Mouse (Mus musculus) liver, embryonic 14.5 days (tissue): Measurements from ENCODE around the gene Aagab. TPM values are rescaled to one million over a fixed set of nuclear protein-coding genes. Genes with fewer than 3 reads are reported as not detected.

ENCODE experiments used
- ATAC-seq: fragments of 200-750 bp; cut with Nextera tagmentation; 2 replicates; pipeline ENCODE4 v1.8.0; 2017; ENCODE audit warnings: moderate number of reproducible peaks, mild to moderate bottlenecking, moderate library complexity; ENCODE audit not compliant: insufficient read depth
- DNase-seq, 3 experiments: peaks; one replicate each; pipeline ENCODE4 v3.0.0-alpha.2; 2012 to 2013; ENCODE audit warnings: low read depth in 3 of 3, low spot score in 3 of 3
- H3K27ac ChIP-seq: fragments of 300-500 bp; sonication (generic); 2 replicates; pipeline ENCODE4 v1.5.1; 2014; ENCODE audit warnings: moderate library complexity, mild to moderate bottlenecking, control low read depth, inconsistent platforms
- H3K27me3 ChIP-seq: fragments of 300-500 bp; sonication (generic); 2 replicates; pipeline ENCODE4 v1.6.1; 2014; ENCODE audit warnings: mild to moderate bottlenecking, low read length, moderate library complexity; ENCODE audit not compliant: control insufficient read depth, insufficient read depth
- H3K36me3 ChIP-seq: fragments of 300-500 bp; sonication (generic); replicated peaks from 2 replicates; pipeline ENCODE4 v1.6.1; 2014; ENCODE audit warnings: low read depth; ENCODE audit not compliant: control insufficient read depth, insufficient read depth
- H3K4me1 ChIP-seq, 2 experiments: fragments of 200-500 bp in 1 of 2; fragments of 300-500 bp in 1 of 2; sonication (generic) in 1 of 2; replicated peaks; 2 replicates each; pipeline ENCODE4 v1.6.1; 2012 to 2014; ENCODE audit warnings: antibody characterized with exemption in 1 of 2, inconsistent platforms in 1 of 2, low read length in 1 of 2; ENCODE audit not compliant: control insufficient read depth in 2 of 2, insufficient read depth in 2 of 2
- H3K4me2 ChIP-seq: fragments of 300-500 bp; sonication (generic); 2 replicates; pipeline ENCODE4 v1.6.1; 2014; ENCODE audit warnings: low read depth, mild to moderate bottlenecking, control low read depth, moderate library complexity
- H3K4me3 ChIP-seq, 2 experiments: fragments of 200-500 bp in 1 of 2; fragments of 300-500 bp in 1 of 2; sonication (generic) in 1 of 2; 2 replicates each; pipeline ENCODE4 v1.5.1; 2012 to 2014; ENCODE audit warnings: low read depth in 2 of 2, low read length in 2 of 2, mild to moderate bottlenecking in 2 of 2, control low read depth in 1 of 2, inconsistent platforms in 1 of 2, moderate library complexity in 1 of 2; ENCODE audit not compliant: insufficient read depth in 1 of 2
- H3K9ac ChIP-seq: fragments of 300-500 bp; sonication (generic); replicated peaks from 2 replicates; pipeline ENCODE4 v1.6.1; 2014; ENCODE audit warnings: mild to moderate bottlenecking, control low read depth, moderate library complexity
- H3K9me3 ChIP-seq: fragments of 300-500 bp; sonication (generic); 2 replicates; pipeline ENCODE4 v1.6.1; 2016; ENCODE audit warnings: low read length, mixed read lengths; ENCODE audit not compliant: control insufficient read depth
- CTCF ChIP-seq: IDR thresholded peaks from 2 replicates; pipeline ENCODE4 v1.5.1; 2016; ENCODE audit warnings: antibody characterized with exemption, low read depth, control low read depth
- EP300 ChIP-seq: IDR thresholded peaks from 2 replicates; pipeline ENCODE4 v1.6.1; 2016; ENCODE audit warnings: antibody characterized with exemption, low read depth
- WGBS: fragments of 180-500 bp; shearing (Covaris S2); extraction: QIAGEN DNeasy Blood & Tissue Kit; methylation state at CpG from one replicate; pipeline ENCODE4 v1.1.7; 2014; ENCODE audit not compliant: insufficient replicate concordance; 5-methylcytosine and 5-hydroxymethylcytosine counted together
- polyA plus RNA-seq, 2 experiments: library from polyadenylated mRNA; depleted of rRNA in 1 of 2; stranded (reverse) in 1 of 2; unstranded in 1 of 2; fragments of >200 nt; fragmentation: Nextera tagmentation in 1 of 2; extraction: Ambion mirVana in 1 of 2; gene quantifications; 2 replicates each; pipeline versions ENCODE4 v1.2.1 to v1.2.3; 2012 to 2014

Gene Aagab
- polyA plus RNA-seq, 2 experiments = 6.9 to 15.0 TPM

- Histone ChIP-seq H3K9me3 (no peaks in the 10 kb centered on the region), H3K4me2 (no peak overlapping the region), H3K4me1 (peaks cover 0 to 4% of the 10 kb centered on the region in 2 experiments; a peak in 2 of 4 replicates), H3K4me3 (no peak overlapping the region), H3K27me3 (no peaks in the 10 kb centered on the region), H3K9ac (no peak overlapping the region), H3K27ac (no peak overlapping the region), H3K36me3 (no peaks in the 10 kb centered on the region)
- no peak for ATAC-seq
- no peak for TF ChIP-seq CTCF
- TF ChIP-seq EP300 = no peak
- 59% methylated on average over 1 of the region's 1 CpGs for WGBS
- DNase-seq = no peak
Measured at GRCm38 (mm10) chr9:63690511-63690910, 88.1 kb downstream of the Aagab start.

- H3K27me3 ChIP-seq = no peaks in the 10 kb centered on the region
- no peak overlapping the region for H3K9ac ChIP-seq
- H3K4me3 ChIP-seq = no peak overlapping the region
- no peak overlapping the region for H3K4me2 ChIP-seq
- ATAC-seq (no peak), DNase-seq (no peak)
- no peaks in the 10 kb centered on the region for H3K9me3 ChIP-seq
- no peaks in the 10 kb centered on the region for H3K36me3 ChIP-seq
- 66% methylated on average over 2 of the region's 2 CpGs for WGBS
- H3K4me1 ChIP-seq = peaks cover 5 to 16% of the 10 kb centered on the region in 2 experiments
- TF ChIP-seq CTCF (no peak), EP300 (no peak)
- no peak overlapping the region for H3K27ac ChIP-seq
Measured at GRCm38 (mm10) chr9:63691960-63692359, 89.5 kb downstream of the Aagab start.

Other genes starting within 250 kb of the Aagab start
- gene Map2k5, start 224.8 kb upstream of the Aagab start, polyA plus RNA-seq (2012; rRNA removed) = 4.8 and 6.1 TPM in 2 replicates
- 7.4 and 8.4 TPM in 2 replicates for gene Map2k5, start 224.8 kb upstream of the Aagab start, polyA plus RNA-seq (2014; fragmentation: Nextera tagmentation; extraction: Ambion mirVana)
- 10.2 and 18.0 TPM in 2 replicates for gene 2300009A05Rik, start 203.4 kb upstream of the Aagab start, polyA plus RNA-seq (2012; rRNA removed)
- gene 2300009A05Rik, start 203.4 kb upstream of the Aagab start, polyA plus RNA-seq (2014; fragmentation: Nextera tagmentation; extraction: Ambion mirVana) = 23.9 and 24.4 TPM in 2 replicates
- 0.01 TPM in 1 of 2 replicates, not detected in the other for gene Iqch, start 167 bp upstream of the Aagab start, polyA plus RNA-seq (2012; rRNA removed)
- gene Iqch, start 167 bp upstream of the Aagab start, polyA plus RNA-seq (2014; fragmentation: Nextera tagmentation; extraction: Ambion mirVana) = not detected in 2 replicates
- gene Smad3, start 155.3 kb downstream of the Aagab start, polyA plus RNA-seq (2012; rRNA removed) = 2.8 and 3.2 TPM in 2 replicates
- 1.7 and 2.2 TPM in 2 replicates for gene Smad3, start 155.3 kb downstream of the Aagab start, polyA plus RNA-seq (2014; fragmentation: Nextera tagmentation; extraction: Ambion mirVana)